Mouse (Mus musculus) myocyte (in vitro differentiated cells): ENCODE results near the gene Lrrc36. TPM values are rescaled to one million over a fixed set of nuclear protein-coding genes. Genes with fewer than 3 reads are reported as not detected.

ENCODE experiments used
- H3K27me3 ChIP-seq: one replicate; pipeline ENCODE4 v1.6.1; 2011; ENCODE audit not compliant: control insufficient read depth, insufficient read depth, insufficient read length
- H3K36me3 ChIP-seq: one replicate; pipeline ENCODE4 v1.6.1; 2011; ENCODE audit not compliant: control insufficient read depth, insufficient read depth
- H3K4me2 ChIP-seq: one replicate; pipeline ENCODE4 v1.6.1; 2011; ENCODE audit warnings: low read depth, control low read depth
- H3K4me3 ChIP-seq: one replicate; pipeline ENCODE4 v1.5.1; 2011; ENCODE audit warnings: mild to moderate bottlenecking, control low read depth, moderate library complexity
- H3K79me2 ChIP-seq: one replicate; pipeline ENCODE4 v1.6.1; 2011; ENCODE audit not compliant: control insufficient read depth, insufficient read depth
- H3ac ChIP-seq: one replicate; pipeline ENCODE4 v1.6.1; 2011; ENCODE audit not compliant: control insufficient read depth, insufficient read length
- CEBPB ChIP-seq: IDR thresholded peaks from 2 replicates; pipeline ENCODE4 v1.6.1; 2011; ENCODE audit warnings: mild to moderate bottlenecking, moderate library complexity; ENCODE audit not compliant: poor library complexity, insufficient read depth, severe bottlenecking
- E2F4 ChIP-seq: IDR thresholded peaks from one replicate; pipeline ENCODE4 v1.6.1; 2011; ENCODE audit warnings: mild to moderate bottlenecking, control low read depth, moderate library complexity; ENCODE audit not compliant: insufficient read depth
- MAX ChIP-seq: IDR thresholded peaks from one replicate; pipeline ENCODE4 v1.6.1; 2011; ENCODE audit warnings: low read depth, mild to moderate bottlenecking, control low read depth
- MYOD1 ChIP-seq, 3 experiments: IDR thresholded peaks; one replicate each; pipeline ENCODE4 v1.6.1; 2011; ENCODE audit warnings: control low read depth in 2 of 3, low read depth in 2 of 3, mild to moderate bottlenecking in 2 of 3, moderate library complexity in 1 of 3; ENCODE audit not compliant: insufficient read length in 2 of 3, control insufficient read depth in 1 of 3
- MYOG ChIP-seq, 3 experiments: IDR thresholded peaks; one replicate each; pipeline ENCODE4 v1.6.1; 2011; ENCODE audit warnings: control low read depth in 2 of 3, low read depth in 2 of 3, mild to moderate bottlenecking in 2 of 3; ENCODE audit not compliant: insufficient read length in 2 of 3, control insufficient read depth in 1 of 3, insufficient read depth in 1 of 3
- POLR2A ChIP-seq: IDR thresholded peaks from one replicate; pipeline ENCODE4 v1.6.1; 2011; ENCODE audit warnings: low read depth, mild to moderate bottlenecking, control low read depth, moderate library complexity; ENCODE audit not compliant: insufficient read length
- POLR2AphosphoS2 ChIP-seq: IDR thresholded peaks from one replicate; pipeline ENCODE4 v1.6.1; 2011; ENCODE audit warnings: low read depth, control low read depth; ENCODE audit not compliant: insufficient read length
- REST ChIP-seq: IDR thresholded peaks from one replicate; pipeline ENCODE4 v1.6.1; 2011; ENCODE audit warnings: mild to moderate bottlenecking, control low read depth, moderate library complexity; ENCODE audit not compliant: insufficient read depth, insufficient read length
- SRF ChIP-seq: IDR thresholded peaks from one replicate; pipeline ENCODE4 v1.6.1; 2011; ENCODE audit warnings: low read depth; ENCODE audit not compliant: control insufficient read depth, insufficient read length
- TCF12 ChIP-seq: IDR thresholded peaks from one replicate; pipeline ENCODE4 v1.6.1; 2011; ENCODE audit warnings: mild to moderate bottlenecking, control low read depth; ENCODE audit not compliant: poor library complexity, insufficient read depth, severe bottlenecking
- TCF3 ChIP-seq: IDR thresholded peaks from one replicate; pipeline ENCODE4 v1.6.1; 2011; ENCODE audit warnings: low read depth, control low read depth; ENCODE audit not compliant: insufficient read length
- USF1 ChIP-seq: IDR thresholded peaks from one replicate; pipeline ENCODE4 v1.6.1; 2011; ENCODE audit warnings: low read depth, mild to moderate bottlenecking, control low read depth, moderate library complexity
- polyA plus RNA-seq: library from polyadenylated mRNA; unstranded; fragments of >200 nt; fragmentation: generic; extraction: Trizol; gene quantifications from one replicate; pipeline ENCODE4 v1.2.1, GENCODE M21; 2012; ENCODE audit warnings: missing spikeins

The Lrrc36 gene
- polyA plus RNA-seq, 1 experiment = not detected

GRCm38 (mm10) chr8:105426878-105427277 lies 13.5 kb downstream of the Lrrc36 start:
- Histone ChIP-seq H3K27me3 (peaks cover 68% of the 10 kb centered on the region), H3K79me2 (no peaks in the 10 kb centered on the region), H3K4me2 (no peak overlapping the region), H3K36me3 (no peaks in the 10 kb centered on the region), H3ac (no peak overlapping the region), H3K4me3 (no peak overlapping the region)
- no peak for TF ChIP-seq TCF3
- TF ChIP-seq MYOG (IDR thresholded peaks at IDR 0.05; ENCODE audit: control insufficient read depth in 1 of 3, insufficient read depth in 1 of 3, insufficient read length in 2 of 3, low read depth in 2 of 3) = no peak
- TF ChIP-seq MAX = no peak
- no peak for TF ChIP-seq POLR2A
- TF ChIP-seq TCF12 = no peak
- TF ChIP-seq REST = no peak
- no peak for TF ChIP-seq SRF

GRCm38 (mm10) chr8:105431743-105432515 lies 18.6 kb downstream of the Lrrc36 start:
- H3K79me2 ChIP-seq = no peaks in the 10 kb centered on the region
- H3K27me3 ChIP-seq = peaks cover 37% of the 10 kb centered on the region
- TF ChIP-seq REST (no peak), E2F4 (no peak), TCF3 (no peak), CEBPB (no peak), POLR2A (no peak), USF1 (no peak), MYOD1 (IDR thresholded peaks at IDR 0.05; ENCODE audit: control insufficient read depth in 1 of 3, insufficient read length in 2 of 3, low read depth in 2 of 3) (no peak), TCF12 (no peak), POLR2AphosphoS2 (no peak), SRF (no peak), MYOG (IDR thresholded peaks at IDR 0.05; ENCODE audit: control insufficient read depth in 1 of 3, insufficient read depth in 1 of 3, insufficient read length in 2 of 3, low read depth in 2 of 3) (no peak), MAX (no peak)
- H3K4me2 ChIP-seq = no peak overlapping the region
- no peak overlapping the region for H3K4me3 ChIP-seq
- H3ac ChIP-seq = no peak overlapping the region
- no peaks in the 10 kb centered on the region for H3K36me3 ChIP-seq

- H3ac ChIP-seq = no peak overlapping the region
- H3K79me2 ChIP-seq = no peaks in the 10 kb centered on the region
- no peak overlapping the region for H3K4me3 ChIP-seq
- H3K36me3 ChIP-seq = no peaks in the 10 kb centered on the region
- H3K27me3 ChIP-seq = peaks cover 31% of the 10 kb centered on the region
- no peak overlapping the region for H3K4me2 ChIP-seq
- TF ChIP-seq MYOG (IDR thresholded peaks at IDR 0.05; ENCODE audit: control insufficient read depth in 1 of 3, insufficient read depth in 1 of 3, insufficient read length in 2 of 3, low read depth in 2 of 3) (no peak), MYOD1 (IDR thresholded peaks at IDR 0.05; ENCODE audit: control insufficient read depth in 1 of 3, insufficient read length in 2 of 3, low read depth in 2 of 3) (no peak), USF1 (no peak), POLR2AphosphoS2 (no peak), SRF (no peak), CEBPB (no peak), TCF3 (no peak), TCF12 (no peak), POLR2A (no peak), E2F4 (no peak), MAX (no peak), REST (no peak)
Measured at GRCm38 (mm10) chr8:105433021-105433420, 19.6 kb downstream of the Lrrc36 start.

GRCm38 (mm10) chr8:105433511-105433910 lies 20.1 kb downstream of the Lrrc36 start:
- Histone ChIP-seq H3K4me2 (no peak overlapping the region), H3K4me3 (no peak overlapping the region), H3K27me3 (peaks cover 27% of the 10 kb centered on the region), H3K36me3 (no peaks in the 10 kb centered on the region), H3ac (no peak overlapping the region), H3K79me2 (no peaks in the 10 kb centered on the region)
- TF ChIP-seq TCF12 = no peak
- TF ChIP-seq SRF = no peak
- TF ChIP-seq TCF3 = no peak
- no peak for TF ChIP-seq E2F4
- TF ChIP-seq USF1 = no peak
- TF ChIP-seq CEBPB = no peak
- no peak for TF ChIP-seq POLR2A
- TF ChIP-seq REST = no peak
- no peak for TF ChIP-seq MYOG (IDR thresholded peaks at IDR 0.05; ENCODE audit: control insufficient read depth in 1 of 3, insufficient read depth in 1 of 3, insufficient read length in 2 of 3, low read depth in 2 of 3)
- no peak for TF ChIP-seq POLR2AphosphoS2
- no peak for TF ChIP-seq MYOD1 (IDR thresholded peaks at IDR 0.05; ENCODE audit: control insufficient read depth in 1 of 3, insufficient read length in 2 of 3, low read depth in 2 of 3)
- no peak for TF ChIP-seq MAX
